Mouse (Mus musculus) c-Kit-positive CD71-positive TER-119-positive erythroid progenitor cells, embryonic 14.5 days (primary cell): ENCODE results near the gene Trpc2.

ENCODE experiments used
- DNase-seq: peaks from one replicate; pipeline ENCODE4 v3.0.0-alpha.2; 2013; ENCODE audit warnings: low spot score

Trpc2 gene

DNA sequence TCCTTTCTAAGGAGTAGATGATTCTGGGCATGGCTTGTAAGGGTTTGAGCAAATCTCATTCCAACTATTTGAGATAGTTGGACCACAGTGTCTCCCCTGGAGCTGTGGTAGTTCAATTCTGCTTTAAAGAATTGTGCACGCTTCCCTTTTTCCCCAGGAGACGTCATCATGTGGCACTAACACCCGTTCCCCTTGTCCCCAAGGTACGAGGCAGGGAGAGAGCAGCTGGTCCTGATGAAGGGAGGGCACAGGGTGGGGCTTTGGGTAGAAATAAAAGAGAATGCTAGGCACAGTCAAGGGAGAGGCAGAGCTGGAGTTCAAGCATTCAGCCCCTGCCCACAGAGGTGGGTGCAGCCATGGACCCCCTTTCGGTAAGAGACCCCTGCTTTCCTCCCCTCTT, at the start of gene Trpc2:
TSS of gene Trpc2 (plus strand) at position 301 of the 400 bp plus-strand sequence.
- no peak for DNase-seq

DNA sequence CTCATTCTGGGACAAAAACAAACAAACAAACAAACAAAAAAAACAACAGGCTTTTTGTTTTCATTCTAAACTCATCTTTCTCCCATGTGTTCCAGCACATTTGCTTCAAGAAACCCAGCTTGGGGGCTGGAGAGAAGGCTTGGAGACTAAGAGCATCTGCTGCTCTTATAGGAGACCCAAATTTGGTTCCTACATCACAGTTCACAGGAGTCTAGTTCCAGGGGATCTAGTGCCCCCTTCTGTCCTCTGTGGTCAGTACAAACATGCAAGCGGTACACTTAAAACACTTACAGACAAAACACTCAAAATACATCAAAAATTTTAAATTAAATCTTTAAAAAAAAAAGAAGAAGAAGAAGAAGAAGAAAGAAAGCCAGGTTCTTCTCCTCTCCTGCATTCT, 48.0 kb upstream of the Trpc2 start:
- DNase-seq: peak; percentile 19

DNA sequence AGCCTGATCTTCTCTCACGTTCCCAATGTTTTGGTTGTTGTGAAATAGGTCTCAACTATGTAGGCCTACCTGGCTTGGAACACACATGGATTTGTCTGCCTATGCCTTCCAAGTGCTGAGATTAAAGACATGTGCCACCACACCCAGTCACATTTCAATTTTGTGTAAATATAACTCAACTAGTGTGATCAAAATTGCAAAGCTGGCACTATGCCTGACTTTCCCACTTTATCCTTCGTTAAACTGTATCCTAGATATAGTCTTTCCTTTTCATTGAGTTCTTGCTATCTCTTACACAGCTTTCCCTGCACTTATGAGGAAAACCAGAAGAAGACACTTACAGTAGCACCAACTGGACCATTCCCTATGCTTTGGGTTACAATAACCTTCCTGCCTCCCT, 47.4 kb upstream of the Trpc2 start:
- no peak for DNase-seq

DNA sequence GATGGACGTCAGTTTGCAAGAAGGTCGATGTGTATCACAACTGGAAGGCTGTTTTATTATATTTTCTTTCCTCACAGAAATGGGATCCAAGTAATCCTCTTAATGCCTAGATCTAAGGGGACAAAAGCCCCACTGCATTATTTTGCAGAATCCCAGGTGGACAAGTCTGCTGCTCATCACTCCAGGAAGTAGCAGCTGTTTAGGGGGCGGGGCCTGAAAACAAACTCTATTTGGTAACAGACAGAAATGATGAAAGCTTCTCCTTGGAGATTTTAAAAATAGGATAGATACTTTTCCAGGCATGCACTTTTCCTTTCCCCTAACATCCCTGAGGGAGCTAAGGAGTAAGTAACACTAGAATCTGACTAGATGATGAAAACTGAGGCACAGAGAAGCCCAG, 45.6 kb upstream of the Trpc2 start:
- DNase-seq: no peak

DNA sequence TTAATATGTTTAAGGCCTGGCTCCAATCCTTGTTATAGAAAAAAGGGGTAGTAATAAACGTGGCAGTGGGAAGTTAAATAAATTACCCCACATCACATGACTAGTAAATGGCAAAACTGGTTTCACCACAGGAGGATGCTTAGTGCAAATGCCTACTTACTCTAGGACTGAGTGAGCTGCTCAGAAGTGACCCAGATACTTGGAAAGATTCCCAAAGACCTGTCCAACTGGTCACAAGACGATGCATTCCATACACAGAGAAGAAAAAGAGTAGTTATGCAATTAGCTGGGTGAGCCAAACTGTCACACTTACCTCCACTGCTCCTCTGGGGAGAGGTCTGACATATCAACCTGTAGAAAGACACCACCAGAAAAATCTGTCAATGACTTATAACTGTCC, 40.6 kb upstream of the Trpc2 start:
- no peak for DNase-seq

GRCm38 (mm10) chr7:102048524-102048923, 34.4 kb upstream of the Trpc2 start:
- DNase-seq: peak; percentile 37

- DNase-seq: no peak
These were observed 21.6 kb upstream of the Trpc2 start for GRCm38 (mm10) chr7:102061353-102061752.

DNA sequence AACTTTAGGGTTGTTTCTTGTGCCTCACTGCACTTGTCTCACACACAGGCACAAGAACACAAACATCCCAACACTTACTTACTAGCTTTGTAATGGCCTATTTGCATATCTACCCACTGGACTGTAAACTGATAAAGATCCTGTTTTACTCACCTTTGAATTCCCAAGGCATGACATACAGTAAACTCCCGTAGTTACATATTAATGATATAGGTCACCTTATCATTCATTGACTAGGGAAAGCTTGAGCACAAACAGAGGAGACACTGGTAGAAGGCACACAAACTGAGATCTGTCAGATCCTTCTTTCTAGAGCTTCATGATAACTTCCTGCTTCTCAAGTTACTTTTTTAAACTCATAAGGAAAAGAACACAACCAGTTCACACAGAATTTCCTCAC, 20.7 kb upstream of the Trpc2 start:
- DNase-seq: no peak

- DNase-seq: no peak
These were observed 19.0 kb upstream of the Trpc2 start for GRCm38 (mm10) chr7:102063891-102064290.

- no peak for DNase-seq
These were observed 18.3 kb upstream of the Trpc2 start for GRCm38 (mm10) chr7:102064655-102065045.

GRCm38 (mm10) chr7:102065046-102065891, 17.6 kb upstream of the Trpc2 start, which contains the start of the genes Rnf121, Xndc1 and Xntrpc:
Gene Rnf121, minus strand, starts transcription at chr7:102065469.
Gene Xndc1, plus strand, starts transcription at chr7:102065511.
Gene Xntrpc, plus strand, starts transcription at chr7:102065713.
- peak; percentile 88 for DNase-seq

GRCm38 (mm10) chr7:102066363-102066762, 16.6 kb upstream of the Trpc2 start:
- DNase-seq: no peak

DNA sequence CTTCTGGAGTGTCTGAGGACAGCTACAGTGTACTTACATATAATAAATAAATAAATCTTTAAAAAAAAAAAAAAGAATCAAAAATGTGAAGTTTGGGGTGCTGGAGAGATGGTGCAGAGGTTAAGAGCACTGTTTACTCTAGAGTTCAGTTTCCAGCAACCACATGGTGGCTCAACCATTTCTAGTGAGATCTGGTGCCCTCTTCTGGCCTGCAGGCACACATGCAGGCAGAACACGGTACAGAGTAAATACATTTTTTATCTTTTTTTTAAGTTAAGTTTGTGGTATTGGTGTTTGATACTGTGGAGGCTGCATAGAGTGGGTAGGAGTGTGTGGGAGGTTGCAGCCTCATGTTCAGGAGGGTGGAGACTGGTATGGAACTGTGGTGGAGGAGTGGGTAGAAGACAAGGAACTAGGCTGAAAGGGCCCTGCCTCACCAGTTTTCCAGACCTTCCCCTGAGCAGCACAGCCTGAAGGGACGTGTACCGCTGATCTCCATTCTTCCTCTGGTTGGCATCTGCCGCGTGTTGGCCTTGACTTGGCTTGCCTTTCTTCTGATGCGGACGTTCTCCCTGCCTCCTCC, 6.1 kb upstream of the Trpc2 start:
- peak; percentile 46 for DNase-seq

- peak; percentile 35 for DNase-seq
These were observed 4.4 kb upstream of the Trpc2 start for GRCm38 (mm10) chr7:102078517-102078916.

DNA sequence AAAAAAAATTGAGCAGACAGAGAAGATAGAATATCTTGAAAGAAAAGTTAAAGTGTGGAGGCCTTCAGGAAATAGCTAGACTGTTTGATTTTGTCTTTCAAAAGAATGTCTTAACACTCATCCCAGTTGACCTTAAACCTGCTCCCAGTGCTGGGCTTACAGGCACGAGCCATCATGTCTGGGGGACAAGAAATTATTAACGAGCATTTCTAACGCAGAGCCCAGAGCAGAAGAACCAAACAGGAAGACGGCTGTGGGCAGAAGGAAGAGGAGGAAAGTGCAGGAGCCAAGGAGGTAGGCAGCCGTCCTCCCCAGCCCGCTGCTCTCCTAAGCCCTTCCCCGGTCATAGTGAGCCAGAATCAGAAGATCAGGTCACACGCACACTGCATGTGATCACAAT, 2.6 kb upstream of the Trpc2 start:
- no peak for DNase-seq

GRCm38 (mm10) chr7:102081784-102082183, 1.1 kb upstream of the Trpc2 start:
- no peak for DNase-seq

DNA sequence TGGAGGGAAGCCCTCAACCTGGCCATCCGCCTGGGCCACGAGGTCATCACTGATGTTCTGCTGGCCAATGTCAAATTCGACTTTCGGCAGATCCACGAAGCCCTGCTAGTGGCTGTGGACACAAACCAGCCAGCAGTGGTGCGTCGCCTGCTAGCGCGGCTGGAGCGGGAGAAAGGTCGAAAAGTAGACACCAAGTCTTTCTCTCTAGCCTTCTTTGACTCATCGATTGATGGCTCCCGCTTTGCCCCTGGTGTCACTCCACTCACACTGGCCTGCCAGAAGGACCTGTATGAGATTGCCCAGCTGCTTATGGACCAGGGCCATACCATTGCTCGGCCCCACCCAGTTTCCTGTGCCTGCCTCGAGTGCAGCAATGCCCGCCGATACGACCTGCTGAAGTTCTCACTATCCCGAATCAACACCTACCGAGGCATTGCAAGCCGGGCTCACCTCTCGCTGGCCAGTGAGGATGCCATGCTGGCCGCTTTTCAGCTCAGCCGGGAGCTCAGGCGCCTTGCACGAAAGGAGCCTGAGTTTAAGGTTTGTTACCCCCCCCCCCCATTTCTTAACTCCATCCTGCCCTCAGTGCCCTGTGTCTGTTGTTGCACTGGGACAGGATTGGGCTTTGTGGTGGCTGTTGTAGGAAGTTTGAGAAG, 1.3 kb downstream of the Trpc2 start:
- DNase-seq: no peak

- DNase-seq: no peak
These were observed 4.4 kb downstream of the Trpc2 start for GRCm38 (mm10) chr7:102087336-102087735.

DNA sequence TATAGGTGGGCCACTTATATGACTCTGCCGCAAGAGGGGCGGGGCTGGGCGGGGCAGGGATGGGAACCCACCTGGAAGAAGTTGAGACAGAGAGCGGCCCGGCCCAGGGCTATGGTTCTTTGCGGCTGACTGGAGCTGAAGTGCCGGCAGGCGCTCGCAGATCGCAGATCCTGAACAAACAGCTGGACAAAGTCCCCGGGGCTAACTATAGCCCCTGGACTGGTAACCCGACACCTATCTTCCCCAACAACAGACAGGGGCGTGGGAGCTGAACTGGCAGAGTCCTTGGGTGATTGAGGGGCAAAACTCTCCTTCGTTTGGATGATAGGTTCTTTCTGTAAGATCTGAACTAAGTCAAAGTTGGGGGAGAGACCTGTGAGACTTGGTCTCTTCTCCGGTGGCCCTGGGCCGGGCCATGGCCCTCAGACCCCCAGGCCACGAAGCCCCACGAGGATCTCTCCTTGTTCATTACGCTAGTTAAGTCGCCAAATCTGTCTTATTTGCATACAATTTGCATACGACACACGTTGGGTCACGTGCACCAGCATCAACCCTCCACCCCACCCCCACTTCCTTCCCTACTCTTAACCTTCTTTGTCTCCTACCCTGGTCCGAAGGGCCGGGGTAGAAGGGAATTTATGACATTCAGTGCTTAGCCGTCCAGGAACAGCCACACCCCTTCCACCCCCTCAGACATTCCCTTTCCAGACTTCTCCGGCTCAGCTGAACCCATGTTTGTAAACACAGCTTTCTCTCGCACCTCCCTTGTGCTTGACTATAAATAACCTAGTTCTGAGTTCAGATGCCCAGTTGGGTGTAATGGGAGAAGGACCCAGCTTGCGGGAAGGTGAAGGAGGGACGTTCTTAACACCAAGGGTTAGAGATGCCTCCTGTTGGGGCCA, 17.1 kb downstream of the Trpc2 start:
- DNase-seq: peak; percentile 40

- no peak for DNase-seq
These were observed 18.0 kb downstream of the Trpc2 start for GRCm38 (mm10) chr7:102100868-102101267.

GRCm38 (mm10) chr7:102101487-102101886, 18.6 kb downstream of the Trpc2 start, which contains the start of gene Art1:
Gene Art1, plus strand, starts transcription at chr7:102101743.
- DNase-seq: no peak

- no peak for DNase-seq
These were observed 19.3 kb downstream of the Trpc2 start for GRCm38 (mm10) chr7:102102241-102102640.
